Mouse (Mus musculus): ENCODE results near the gene Daam1. TPM values are rescaled to one million over a fixed set of nuclear protein-coding genes. Genes with fewer than 3 reads are reported as not detected.

Daam1 gene
- polyA plus RNA-seq, 1 experiment from 2014 or later, result 13.8 TPM

DNA sequence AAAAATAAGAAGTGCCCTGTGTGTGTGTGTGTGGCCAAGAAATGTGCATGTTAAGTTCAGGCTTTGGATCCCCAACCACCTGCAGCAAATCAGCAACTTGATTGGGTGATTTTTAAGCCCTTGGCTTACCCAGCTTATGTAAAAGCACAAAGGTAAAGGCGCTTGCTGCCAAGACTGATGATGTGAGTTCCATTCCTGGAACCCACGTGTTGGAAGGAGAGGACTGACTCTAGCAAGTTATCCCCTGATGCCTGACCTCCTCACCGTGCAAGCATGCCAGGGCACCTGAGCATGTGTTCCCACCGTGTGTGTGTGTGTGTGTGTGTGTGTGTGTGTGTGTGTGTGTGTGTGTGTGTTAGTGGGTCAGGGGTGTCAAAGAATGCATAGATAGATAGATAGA, 166.5 kb downstream of the Daam1 start:
- no peak for ATAC-seq (ENCODE audit: borderline replicate concordance, extremely low read depth, low FRiP score, low TSS enrichment)
- Histone ChIP-seq H3K27me3 (no peaks in the 10 kb centered on the region), H3K36me3 (peaks cover 13% of the 10 kb centered on the region), H3K4me2 (no peak overlapping the region), H3K9me3 (no peaks in the 10 kb centered on the region), H3K9ac (no peak overlapping the region), H3K4me3 (no peak overlapping the region), H3K27ac (no peak overlapping the region), H3K4me1 (peaks cover 7% of the 10 kb centered on the region; the same call in 1 of the 2 replicates)
- 69% methylated on average over 4 of the region's 4 CpGs for WGBS

DNA sequence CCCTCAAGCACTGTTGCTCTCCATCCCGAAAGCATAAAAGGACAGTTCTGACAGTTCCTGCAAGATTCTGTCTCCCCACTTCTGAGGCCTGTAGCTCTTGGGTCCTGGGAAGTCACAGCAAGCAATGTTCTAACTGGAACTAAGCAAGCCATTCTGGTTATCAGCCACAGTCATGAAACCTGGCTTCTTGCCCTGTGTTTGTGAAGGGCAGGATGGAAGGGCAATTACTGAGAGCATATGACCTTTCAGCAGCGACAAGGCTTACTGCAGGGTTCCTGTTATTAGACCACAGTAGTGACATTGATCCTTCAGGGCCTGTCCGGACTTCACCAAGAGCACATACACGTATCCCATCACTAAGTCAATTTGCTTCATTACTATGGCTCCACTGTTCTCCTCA, 167.8 kb downstream of the Daam1 start:
- Histone ChIP-seq H3K36me3 (0 out of 2 replicates have a peak, but pooled peaks cover under 1% of the 10 kb centered on the region), H3K4me2 (no peak overlapping the region), H3K9me3 (no peaks in the 10 kb centered on the region), H3K4me1 (peaks cover 7% of the 10 kb centered on the region; the same call in 1 of the 2 replicates), H3K9ac (no peak overlapping the region), H3K4me3 (no peak overlapping the region), H3K27ac (no peak overlapping the region), H3K27me3 (no peaks in the 10 kb centered on the region)
- no peak for ATAC-seq (ENCODE audit: borderline replicate concordance, extremely low read depth, low FRiP score, low TSS enrichment)
- 67% methylated on average over 4 of the region's 4 CpGs for WGBS

DNA sequence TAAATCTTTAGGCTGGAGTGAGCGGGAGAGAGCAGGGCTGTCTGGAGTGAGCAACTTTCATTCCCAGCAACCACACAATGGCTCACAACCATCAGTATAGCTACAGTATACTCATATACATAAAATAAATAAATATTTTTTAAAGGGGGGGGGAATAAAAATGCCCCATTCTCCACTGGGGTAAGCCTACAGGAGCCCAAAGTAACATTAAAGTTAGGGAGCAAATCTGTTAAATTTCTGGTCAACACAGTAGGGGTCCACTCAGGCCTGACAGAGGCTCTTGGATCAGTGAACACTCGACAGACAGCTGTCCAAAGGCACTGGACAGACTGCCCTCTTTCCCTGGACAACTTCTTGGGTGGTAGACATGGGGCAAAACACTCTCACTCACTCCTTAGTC, 168.8 kb downstream of the Daam1 start:
- H3K27ac ChIP-seq, result no peak overlapping the region
- H3K4me3 ChIP-seq, result no peak overlapping the region
- WGBS, result 83% methylated on average over 2 of the region's 2 CpGs
- H3K36me3 ChIP-seq, result no peaks in the 10 kb centered on the region
- ATAC-seq (ENCODE audit: borderline replicate concordance, extremely low read depth, low FRiP score, low TSS enrichment), result no peak
- peaks cover 7% of the 10 kb centered on the region; the same call in 1 of the 2 replicates for H3K4me1 ChIP-seq
- no peak overlapping the region for H3K4me2 ChIP-seq
- no peak overlapping the region for H3K9ac ChIP-seq
- no peaks in the 10 kb centered on the region for H3K27me3 ChIP-seq
- no peaks in the 10 kb centered on the region for H3K9me3 ChIP-seq

DNA sequence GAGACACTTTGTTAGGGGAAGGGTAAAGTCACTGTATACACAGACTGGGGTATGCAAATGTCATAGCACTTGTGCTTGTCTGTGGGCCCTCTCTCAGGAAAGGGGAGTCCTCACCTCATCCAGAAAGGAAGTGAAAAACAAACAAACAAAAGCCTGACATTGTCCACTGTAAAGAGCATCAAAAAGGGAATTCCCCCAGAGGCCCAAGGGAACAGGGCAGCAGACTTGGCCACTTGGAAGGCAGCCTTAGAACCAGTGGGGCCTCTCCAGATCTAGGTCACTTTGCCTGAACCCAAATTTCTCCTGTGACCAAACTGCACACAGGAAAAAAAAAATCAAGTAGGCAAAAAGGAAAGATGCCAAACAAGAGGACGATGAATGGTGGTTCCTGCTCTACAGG, 170.9 kb downstream of the Daam1 start:
- WGBS, result 79% methylated on average over 1 of the region's 1 CpGs
- H3K4me3 ChIP-seq, result no peak overlapping the region
- no peaks in the 10 kb centered on the region for H3K9me3 ChIP-seq
- no peaks in the 10 kb centered on the region for H3K36me3 ChIP-seq
- H3K4me1 ChIP-seq, result peaks cover 7% of the 10 kb centered on the region; the same call in 1 of the 2 replicates
- no peaks in the 10 kb centered on the region for H3K27me3 ChIP-seq
- H3K27ac ChIP-seq, result no peak overlapping the region
- no peak overlapping the region for H3K9ac ChIP-seq
- no peak for ATAC-seq (ENCODE audit: borderline replicate concordance, extremely low read depth, low FRiP score, low TSS enrichment)
- H3K4me2 ChIP-seq, result no peak overlapping the region

DNA sequence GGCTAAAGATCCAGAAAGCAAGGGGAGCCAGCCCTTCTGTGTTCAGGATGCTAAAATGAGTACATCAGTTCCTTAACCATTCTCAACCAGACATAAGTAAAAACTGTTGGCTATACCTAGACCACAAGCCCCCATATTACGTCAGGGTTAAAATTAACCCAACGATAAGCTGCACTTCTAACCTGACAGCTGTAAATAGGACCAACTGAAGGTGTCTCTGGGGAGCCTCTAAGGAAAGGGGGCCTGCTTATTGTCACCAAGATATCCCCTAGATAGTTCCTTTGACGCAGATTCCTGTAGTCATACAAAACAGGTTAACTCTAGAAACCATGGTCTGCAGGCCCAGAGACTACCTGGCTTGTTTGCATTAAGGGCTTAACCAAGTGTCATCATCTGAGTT, 174.4 kb downstream of the Daam1 start:
- no peaks in the 10 kb centered on the region for H3K4me1 ChIP-seq
- no peak overlapping the region for H3K27ac ChIP-seq
- no peak overlapping the region for H3K4me2 ChIP-seq
- H3K9ac ChIP-seq, result no peak overlapping the region
- H3K27me3 ChIP-seq, result no peaks in the 10 kb centered on the region
- no peak for ATAC-seq (ENCODE audit: borderline replicate concordance, extremely low read depth, low FRiP score, low TSS enrichment)
- no peaks in the 10 kb centered on the region for H3K9me3 ChIP-seq
- H3K36me3 ChIP-seq, result no peaks in the 10 kb centered on the region
- WGBS, result 92% methylated on average over 3 of the region's 3 CpGs
- H3K4me3 ChIP-seq, result no peak overlapping the region

DNA sequence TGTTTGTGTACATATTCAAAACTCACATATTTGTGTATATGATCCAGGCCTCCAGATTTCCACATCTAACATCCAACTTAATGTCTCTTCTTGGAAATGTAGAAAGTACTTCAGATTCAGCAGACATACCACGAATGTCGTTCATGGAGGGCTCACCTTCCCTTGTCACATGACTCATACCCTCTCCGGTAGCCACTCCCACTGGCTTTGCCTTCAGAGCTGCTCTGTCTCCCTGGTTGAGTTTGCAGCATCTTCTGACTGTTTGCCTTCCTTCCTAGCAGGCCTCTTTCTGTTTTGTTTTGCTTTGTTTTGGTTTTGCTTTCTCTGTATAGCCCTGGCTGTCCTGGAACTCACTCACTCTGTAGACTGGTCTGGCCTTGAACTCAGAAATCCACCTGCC, 176.8 kb downstream of the Daam1 start:
- H3K4me1 ChIP-seq, result no peaks in the 10 kb centered on the region
- H3K27ac ChIP-seq, result no peak overlapping the region
- no peaks in the 10 kb centered on the region for H3K36me3 ChIP-seq
- no peak overlapping the region for H3K4me3 ChIP-seq
- 71% methylated on average over 3 of the region's 3 CpGs for WGBS
- no peaks in the 10 kb centered on the region for H3K9me3 ChIP-seq
- no peaks in the 10 kb centered on the region for H3K27me3 ChIP-seq
- no peak for ATAC-seq (ENCODE audit: borderline replicate concordance, extremely low read depth, low FRiP score, low TSS enrichment)
- H3K9ac ChIP-seq, result no peak overlapping the region
- H3K4me2 ChIP-seq, result no peak overlapping the region

DNA sequence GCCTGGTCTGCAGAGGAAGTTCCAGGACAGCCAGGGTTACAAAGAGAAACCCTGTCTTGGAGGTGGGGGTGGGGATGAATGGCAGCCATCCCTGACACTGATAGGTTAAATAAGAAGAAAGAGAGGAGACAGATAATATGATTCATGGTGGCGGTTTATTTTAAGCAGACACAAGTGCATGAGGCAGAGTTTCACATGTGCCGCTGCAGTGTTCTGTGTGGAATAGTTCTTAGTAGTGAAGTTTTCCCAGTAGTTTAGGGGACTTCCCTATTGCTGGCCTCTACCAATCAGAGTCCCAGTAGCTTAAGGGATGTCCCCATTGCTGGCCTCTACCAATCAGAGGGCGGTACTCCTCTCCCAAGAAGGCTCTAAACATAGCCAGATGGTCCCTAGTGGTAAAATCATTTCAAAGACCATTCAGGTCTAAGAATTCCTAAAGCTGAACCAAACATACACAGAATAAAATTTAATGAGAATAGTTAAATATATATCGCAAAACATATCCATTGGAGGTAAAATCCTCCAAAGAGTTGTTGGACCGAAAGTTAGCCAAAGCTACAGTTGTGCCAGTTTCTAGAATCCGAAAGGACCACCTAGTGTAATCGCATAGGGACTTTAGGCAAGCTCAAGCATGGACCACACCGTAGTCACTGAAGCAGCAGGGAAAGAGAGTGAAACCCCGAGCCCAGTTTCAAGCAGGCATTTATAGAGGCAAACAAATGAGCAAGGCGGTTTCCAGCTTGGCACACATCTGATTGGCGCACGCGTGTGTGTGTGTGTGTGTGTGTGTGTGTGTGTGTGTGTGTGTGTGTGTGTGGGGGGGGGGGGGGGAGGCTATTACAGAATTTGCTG, 178.4 kb downstream of the Daam1 start:
- Histone ChIP-seq H3K27me3 (no peaks in the 10 kb centered on the region), H3K4me3 (no peak overlapping the region), H3K36me3 (no peaks in the 10 kb centered on the region), H3K4me1 (peaks cover 13% of the 10 kb centered on the region), H3K4me2 (no peak overlapping the region), H3K27ac (no peak overlapping the region), H3K9ac (no peak overlapping the region), H3K9me3 (no peaks in the 10 kb centered on the region)
- WGBS, result 94% methylated on average over 13 of the region's 13 CpGs
- no peak for ATAC-seq (ENCODE audit: borderline replicate concordance, extremely low read depth, low FRiP score, low TSS enrichment)

DNA sequence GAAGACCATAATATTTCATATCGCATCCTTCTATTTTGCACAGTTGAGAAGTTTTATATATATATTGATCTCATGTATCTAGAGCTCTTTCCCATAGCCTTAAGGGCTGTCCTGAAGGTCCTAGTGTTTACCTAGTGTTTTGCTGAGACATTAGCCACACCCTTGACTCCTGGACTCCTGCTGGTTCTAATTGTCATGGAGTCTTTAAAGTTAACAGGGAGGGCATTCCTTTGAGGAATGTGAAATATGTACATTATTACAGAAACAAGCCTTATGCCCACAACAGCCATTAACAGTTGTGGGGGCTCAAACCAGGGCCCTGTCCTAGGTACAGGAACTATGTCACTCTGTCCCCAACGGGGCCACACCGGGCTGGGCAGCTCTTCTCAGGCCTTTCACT, 180.5 kb downstream of the Daam1 start:
- Histone ChIP-seq H3K9ac (no peak overlapping the region), H3K4me1 (peaks cover 17% of the 10 kb centered on the region), H3K9me3 (no peaks in the 10 kb centered on the region), H3K27ac (no peak overlapping the region), H3K4me2 (no peak overlapping the region), H3K4me3 (no peak overlapping the region), H3K27me3 (no peaks in the 10 kb centered on the region), H3K36me3 (no peaks in the 10 kb centered on the region)
- ATAC-seq (ENCODE audit: borderline replicate concordance, extremely low read depth, low FRiP score, low TSS enrichment), result no peak
- 95% methylated on average over 3 of the region's 3 CpGs for WGBS

DNA sequence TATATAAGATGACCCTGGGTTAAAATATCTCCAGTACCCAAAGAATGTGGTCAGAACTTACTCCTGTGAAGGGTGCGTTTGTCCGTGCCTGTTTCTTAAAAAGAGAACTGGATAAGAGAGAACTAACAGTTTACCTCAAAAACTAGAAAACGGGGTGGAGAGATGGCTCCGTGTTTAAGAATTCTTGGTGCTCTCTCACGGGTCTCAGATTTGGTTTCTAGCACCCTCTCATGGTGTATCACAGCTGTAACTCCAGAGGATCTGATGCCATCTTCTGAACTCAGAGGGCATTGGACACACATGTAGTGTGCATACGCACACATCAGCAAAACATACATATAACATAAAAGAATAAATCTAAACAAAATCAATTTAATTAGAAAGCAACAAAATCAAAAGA, 181.2 kb downstream of the Daam1 start:
- Histone ChIP-seq H3K4me2 (no peak overlapping the region), H3K27ac (no peak overlapping the region), H3K36me3 (no peaks in the 10 kb centered on the region), H3K4me3 (no peak overlapping the region), H3K27me3 (no peaks in the 10 kb centered on the region), H3K9me3 (no peaks in the 10 kb centered on the region), H3K9ac (no peak overlapping the region), H3K4me1 (peaks cover 17% of the 10 kb centered on the region)
- ATAC-seq (ENCODE audit: borderline replicate concordance, extremely low read depth, low FRiP score, low TSS enrichment), result no peak
- WGBS, result 86% methylated on average over 6 of the region's 6 CpGs

DNA sequence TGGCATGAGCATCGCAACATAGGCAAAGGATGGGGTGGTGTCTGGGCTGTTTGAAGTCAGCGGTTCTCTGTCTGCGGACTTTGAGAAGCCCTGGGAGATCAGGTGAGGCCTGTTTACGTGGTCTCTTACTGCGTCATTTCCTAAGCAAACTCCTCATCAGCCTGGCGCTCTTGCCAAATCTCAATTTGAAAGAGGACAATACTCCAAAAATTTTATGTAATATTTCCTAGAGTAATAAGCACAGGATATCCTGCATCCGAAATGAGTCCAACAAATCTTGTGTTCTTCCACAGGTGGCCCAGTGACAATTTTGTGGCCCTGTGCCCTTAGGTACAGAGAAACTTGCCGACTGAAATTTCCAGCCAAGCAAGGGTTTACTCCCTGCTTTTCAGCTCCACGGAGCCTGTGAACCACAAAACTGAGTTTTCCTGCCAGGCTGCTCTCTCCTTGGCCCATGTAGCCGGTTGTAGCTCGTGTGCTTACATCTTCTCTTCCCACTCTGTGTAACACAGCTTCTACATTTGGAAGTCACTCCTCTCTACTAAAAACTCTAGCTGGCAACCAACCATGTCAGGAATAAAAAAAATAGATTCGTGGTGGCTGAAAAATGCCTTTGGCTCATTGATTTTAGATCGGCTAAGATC, 183.0 kb downstream of the Daam1 start:
- Histone ChIP-seq H3K4me2 (peak overlapping the region; percentile 39), H3K4me1 (peaks cover 17% of the 10 kb centered on the region), H3K36me3 (no peaks in the 10 kb centered on the region), H3K9me3 (no peaks in the 10 kb centered on the region), H3K27me3 (no peaks in the 10 kb centered on the region), H3K27ac (peak overlapping the region; percentile 74), H3K4me3 (0 out of 2 replicates have a peak overlapping the region, but pooled peaks have one; percentile 2), H3K9ac (no peak overlapping the region)
- 37% methylated on average over 13 of the region's 13 CpGs for WGBS
- ATAC-seq (ENCODE audit: borderline replicate concordance, extremely low read depth, low FRiP score, low TSS enrichment), result no peak; the same call in 1 of the 2 replicates

DNA sequence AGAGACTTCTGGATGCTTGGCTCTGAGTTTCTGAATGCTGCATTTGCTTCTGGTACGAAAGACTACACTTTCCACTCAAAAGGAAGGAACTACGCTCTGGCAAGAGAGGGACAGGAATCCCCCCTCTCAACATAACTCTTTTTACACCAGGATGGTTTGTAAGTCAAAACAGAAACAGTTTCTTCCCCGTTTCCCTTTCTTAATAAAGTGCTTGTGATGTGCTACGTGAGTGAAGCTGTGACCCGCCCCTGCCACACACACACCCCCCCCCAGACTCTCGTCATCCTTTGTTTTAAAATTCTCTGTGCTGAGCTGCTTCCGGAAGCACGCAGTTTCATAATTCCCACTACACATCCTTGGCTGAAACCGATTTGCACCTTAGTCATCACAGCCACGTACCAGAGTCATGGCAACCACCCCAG, 183.5 kb downstream of the Daam1 start:
- Histone ChIP-seq H3K27ac (peak overlapping the region; percentile 74), H3K9me3 (no peaks in the 10 kb centered on the region), H3K4me1 (peaks cover 17% of the 10 kb centered on the region), H3K9ac (no peak overlapping the region), H3K27me3 (no peaks in the 10 kb centered on the region), H3K4me2 (peak overlapping the region; percentile 39), H3K36me3 (no peaks in the 10 kb centered on the region), H3K4me3 (0 out of 2 replicates have a peak overlapping the region, but pooled peaks have one; percentile 2)
- 24% methylated on average over 10 of the region's 10 CpGs for WGBS
- ATAC-seq (ENCODE audit: borderline replicate concordance, extremely low read depth, low FRiP score, low TSS enrichment), result peak; percentile 79

DNA sequence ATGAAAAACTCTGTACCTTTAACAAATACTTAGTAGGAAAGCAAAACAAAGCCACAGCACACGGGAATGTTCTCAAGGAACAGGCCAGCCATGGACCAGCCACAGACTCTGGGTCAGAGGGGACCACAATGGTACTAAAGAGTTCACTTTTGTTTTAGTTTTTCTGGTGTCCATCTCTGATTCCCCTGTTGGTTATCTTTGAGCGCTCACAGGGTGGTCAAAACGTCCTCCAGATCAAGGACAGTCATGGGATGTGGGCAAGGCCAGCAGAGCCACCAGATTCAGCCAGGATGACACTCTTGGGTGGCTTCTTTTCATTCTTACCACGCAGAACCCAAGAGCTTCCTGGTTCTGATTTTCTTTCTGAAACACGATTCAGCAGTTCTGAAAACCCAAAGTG, 184.4 kb downstream of the Daam1 start:
- Histone ChIP-seq H3K4me1 (peaks cover 17% of the 10 kb centered on the region), H3K9me3 (no peaks in the 10 kb centered on the region), H3K4me3 (no peak overlapping the region), H3K36me3 (no peaks in the 10 kb centered on the region), H3K9ac (no peak overlapping the region), H3K27ac (no peak overlapping the region), H3K4me2 (no peak overlapping the region), H3K27me3 (no peaks in the 10 kb centered on the region)
- no peak for ATAC-seq (ENCODE audit: borderline replicate concordance, extremely low read depth, low FRiP score, low TSS enrichment)
- 70% methylated on average over 5 of the region's 5 CpGs for WGBS

All from lung, embryonic 15.5 days (tissue).